Mouse (Mus musculus) left cerebral cortex, adult 2 months (tissue): ENCODE measurements around the gene Exoc7. TPM values are rescaled to one million over a fixed set of nuclear protein-coding genes. Genes with fewer than 3 reads are reported as not detected.

Experiments used
- DNase-seq, 2 experiments: peaks; one replicate each; pipeline ENCODE4 v3.0.0; 2021 to 2022; ENCODE audit warnings: low spot score in 2 of 2, mixed read lengths in 1 of 2; ENCODE audit errors: extremely low spot score in 1 of 2
- H3K27ac ChIP-seq: fragments of 200-600 bp; 2 replicates; pipeline ENCODE4 v1.8.1; 2022
- H3K4me3 ChIP-seq: fragments of 200-600 bp; 2 replicates; pipeline ENCODE4 v1.8.1; 2022
- CTCF ChIP-seq: fragments of 200-600 bp; IDR thresholded peaks from 2 replicates; pipeline ENCODE4 v1.8.1; 2022; ENCODE audit warnings: antibody characterized with exemption, mild to moderate bottlenecking, moderate library complexity
- intact Hi-C: fragments of 180-260 bp; cut with DNase I; formaldehyde crosslinking; loops from one replicate; pipeline ENCODE4 v1.15.1; 2025
- total RNA-seq, 2 experiments: library from RNA; stranded (reverse); gene quantifications; 2 replicates each; pipeline ENCODE4 v1.2.3; 2021

The Exoc7 gene
- total RNA-seq, 2 experiments from 2014 or later: 89.8 to 98.5 TPM

- TF ChIP-seq CTCF: no peak
- intact Hi-C loops: no loop called here
Observed at GRCm38 (mm10) chr11:116247502-116248222, 59.4 kb downstream of the Exoc7 start.

GRCm38 (mm10) chr11:116245616-116246015 is 61.4 kb downstream of the Exoc7 start:
- H3K27ac ChIP-seq: no peak overlapping the region
- intact Hi-C loops: no loop called here
- H3K4me3 ChIP-seq: no peak overlapping the region
- no peak for DNase-seq
- no peak for TF ChIP-seq CTCF

More at GRCm38 (mm10) chr11:116247502-116248222, 59.4 kb downstream of the Exoc7 start:
- Histone ChIP-seq H3K4me3 (no peak overlapping the region), H3K27ac (no peak overlapping the region)
- no peak for DNase-seq

- Histone ChIP-seq H3K4me3 (no peak overlapping the region), H3K27ac (no peak overlapping the region)
- TF ChIP-seq CTCF: no peak
- no peak for DNase-seq
- intact Hi-C loops: no loop called here
Observed at GRCm38 (mm10) chr11:116244580-116244979, 62.5 kb downstream of the Exoc7 start.

GRCm38 (mm10) chr11:116241744-116242235 is 65.2 kb downstream of the Exoc7 start:
- no peak overlapping the region for H3K27ac ChIP-seq
- intact Hi-C loops: no loop called here
- no peak for DNase-seq
- no peak for TF ChIP-seq CTCF
- no peak overlapping the region for H3K4me3 ChIP-seq

- no peak for DNase-seq
- no peak for TF ChIP-seq CTCF
- Histone ChIP-seq H3K4me3 (no peak overlapping the region), H3K27ac (no peak overlapping the region)
- intact Hi-C loops: no loop called here
Observed at GRCm38 (mm10) chr11:116239797-116240196, 67.2 kb downstream of the Exoc7 start.

Other genes with a start within 250 kb of the Exoc7 start
- gene Unc13d, start 229.3 kb downstream of the Exoc7 start, total RNA-seq: 1 to 10 TPM; 1.5 to 2.0 TPM
- gene Wbp2, start 220.2 kb downstream of the Exoc7 start, total RNA-seq: 100 to 1,000 TPM; 387 to 414 TPM
- 1 to 10 TPM; 5.2 to 8.0 TPM for gene Trim47, start 180.0 kb downstream of the Exoc7 start, total RNA-seq
- gene Trim65, start 176.1 kb downstream of the Exoc7 start, total RNA-seq: 1 to 10 TPM; 7.6 to 9.1 TPM
- 10 to 100 TPM; 59.4 to 66.8 TPM for gene Mrpl38, start 168.4 kb downstream of the Exoc7 start, total RNA-seq
- 10 to 100 TPM; 85.5 to 87.1 TPM for gene Fbf1, start 139.1 kb downstream of the Exoc7 start, total RNA-seq
- 10 to 100 TPM; 37.2 to 40.0 TPM for gene Ten1, start 108.4 kb downstream of the Exoc7 start, total RNA-seq
- gene Acox1, start 108.2 kb downstream of the Exoc7 start, total RNA-seq: 100 to 1,000 TPM; 112 to 119 TPM
- 1 to 10 TPM; 1.4 to 1.5 TPM for gene Evpl, start 69.2 kb downstream of the Exoc7 start, total RNA-seq
- gene Srp68, start 33.0 kb downstream of the Exoc7 start, total RNA-seq: 10 to 100 TPM; 70.5 to 75.4 TPM
- not detected for gene Galr2, start 26.3 kb downstream of the Exoc7 start, total RNA-seq
- 1 to 10 TPM; 4.2 to 4.4 TPM for gene Foxj1, start 28.2 kb upstream of the Exoc7 start, total RNA-seq
- 100 to 1,000 TPM; 256 to 285 TPM for gene Rnf157, start 105.8 kb upstream of the Exoc7 start, total RNA-seq
- gene Ubald2, start 126.9 kb upstream of the Exoc7 start, total RNA-seq: 10 to 100 TPM; 27.2 to 28.0 TPM
- under 1 TPM in 1 of 2 experiments, not detected in 1; 0.16 TPM for gene Qrich2, start 159.0 kb upstream of the Exoc7 start, total RNA-seq
- 10 to 100 TPM; 78.3 to 85.6 TPM for gene Prpsap1, start 187.0 kb upstream of the Exoc7 start, total RNA-seq
- 1 to 10 TPM; 6.1 to 6.8 TPM for gene Sphk1, start 223.7 kb upstream of the Exoc7 start, total RNA-seq